Mouse (Mus musculus): Measurements from ENCODE around the gene Wfdc15a.
"Not testable (repeated sequence)": the region's sequence is repeated elsewhere in the genome, so short reads cannot be mapped to it uniquely, and the experiment has no call there.

Wfdc15a gene

GRCm38 (mm10) chr2:164199626-164200327 is at the start of gene Wfdc15a:
TSS of gene Wfdc15a (minus strand) at chr2:164200130.
- no peak for DNase-seq (ENCODE audit: low spot score in 2 of 2)

- DNase-seq (ENCODE audit: low spot score in 2 of 2) = no peak
Observed at GRCm38 (mm10) chr2:164238366-164238765, 38.4 kb upstream of the Wfdc15a start, which contains the start of gene Svs2. TSS of gene Svs2 (minus strand) at chr2:164238466.

- DNase-seq (ENCODE audit: low spot score in 2 of 2) = no peak
Observed at GRCm38 (mm10) chr2:164232671-164233070, 32.7 kb upstream of the Wfdc15a start.

GRCm38 (mm10) chr2:164228361-164229070 is 28.6 kb upstream of the Wfdc15a start:
- no peak for DNase-seq (ENCODE audit: low spot score in 2 of 2)

GRCm38 (mm10) chr2:164221522-164221921 is 21.6 kb upstream of the Wfdc15a start, which contains the start of gene Wfdc15b:
TSS of gene Wfdc15b (minus strand) at chr2:164221660.
- DNase-seq (ENCODE audit: low spot score in 2 of 2) = no peak

GRCm38 (mm10) chr2:164219295-164219694 is 19.4 kb upstream of the Wfdc15a start:
- DNase-seq (ENCODE audit: low spot score in 2 of 2) = no peak

- DNase-seq (ENCODE audit: low spot score in 2 of 2) = no peak
Observed at GRCm38 (mm10) chr2:164212711-164213110, 12.8 kb upstream of the Wfdc15a start.

GRCm38 (mm10) chr2:164210892-164211291 is 11.0 kb upstream of the Wfdc15a start:
- no peak for DNase-seq (ENCODE audit: low spot score in 2 of 2)

- no peak for DNase-seq (ENCODE audit: low spot score in 2 of 2)
Observed at GRCm38 (mm10) chr2:164206676-164207075, 6.7 kb upstream of the Wfdc15a start.

- DNase-seq (ENCODE audit: low spot score in 2 of 2) = not testable (repeated sequence)
Observed at GRCm38 (mm10) chr2:164206011-164206410, 6.1 kb upstream of the Wfdc15a start.

GRCm38 (mm10) chr2:164196700-164196990 is 3.3 kb downstream of the Wfdc15a start:
- DNase-seq (ENCODE audit: low spot score in 2 of 2) = no peak

GRCm38 (mm10) chr2:164195971-164196699 is 3.8 kb downstream of the Wfdc15a start:
- no peak for DNase-seq (ENCODE audit: low spot score in 2 of 2)

GRCm38 (mm10) chr2:164194959-164195630 is 4.8 kb downstream of the Wfdc15a start:
- DNase-seq (ENCODE audit: low spot score in 2 of 2) = no peak

GRCm38 (mm10) chr2:164192279-164192678 is 7.7 kb downstream of the Wfdc15a start:
- no peak for DNase-seq (ENCODE audit: low spot score in 2 of 2)

GRCm38 (mm10) chr2:164190576-164190975 is 9.4 kb downstream of the Wfdc15a start, which contains the start of gene Wfdc12:
TSS of gene Wfdc12 (minus strand) at chr2:164190608.
- no peak for DNase-seq (ENCODE audit: low spot score in 2 of 2)

GRCm38 (mm10) chr2:164188722-164189121 is 11.2 kb downstream of the Wfdc15a start:
- DNase-seq (ENCODE audit: low spot score in 2 of 2) = no peak

GRCm38 (mm10) chr2:164184145-164184719 is 15.7 kb downstream of the Wfdc15a start:
- DNase-seq (ENCODE audit: low spot score in 2 of 2) = peak in 1 of 2 experiments; percentile 8

GRCm38 (mm10) chr2:164183340-164183739 is 16.6 kb downstream of the Wfdc15a start:
- DNase-seq (ENCODE audit: low spot score in 2 of 2) = no peak

- no peak for DNase-seq (ENCODE audit: low spot score in 2 of 2)
Observed at GRCm38 (mm10) chr2:164182692-164183255, 17.2 kb downstream of the Wfdc15a start, which contains the start of gene Wfdc5. TSS of gene Wfdc5 (minus strand) at chr2:164182742.

GRCm38 (mm10) chr2:164180770-164181169 is 19.2 kb downstream of the Wfdc15a start:
- no peak for DNase-seq (ENCODE audit: low spot score in 2 of 2)

GRCm38 (mm10) chr2:164180124-164180523 is 19.8 kb downstream of the Wfdc15a start:
- peak in 1 of 2 experiments; percentile 4 for DNase-seq (ENCODE audit: low spot score in 2 of 2)

All from heart, adult 9 months (tissue).